31 mouse cellular contexts compared by ENCODE assay signal in genomic region chr13:47611439-47611838, GRCm38 (mm10).
"Had no signal": no experiment of that assay in that cellular context is flagged by ENCODE, and none has a peak within 500 bp of the region (broad histone marks: within the 10 kb centered on the region; RNA-seq: fewer than 3 reads in every experiment).

No protein-coding gene starts in this region.

- H3K4me1 ChIP-seq: limb, embryonic 10.5 days; limb, embryonic 12.5 days; limb, embryonic 13.5 days; limb, embryonic 15.5 days; liver, embryonic 12.5 days; liver, embryonic 13.5 days; liver, embryonic 15.5 days; lung, embryonic 15.5 days; megakaryocyte, embryonic 14.5 days had no signal

- H3K9me3 ChIP-seq: limb, embryonic 10.5 days; limb, embryonic 13.5 days; limb, embryonic 15.5 days; liver, embryonic 12.5 days; liver, embryonic 13.5 days; liver, embryonic 15.5 days; lung, embryonic 15.5 days; midbrain, embryonic 12.5 days; midbrain, embryonic 15.5 days; neural tube, embryonic 12.5 days had no signal

- ATAC-seq: liver, embryonic 12.5 days; liver, postnatal 0 days; lung, postnatal 0 days; midbrain, embryonic 13.5 days; midbrain, embryonic 15.5 days had no signal

- H3K4me3 ChIP-seq: limb, embryonic 10.5 days; limb, embryonic 12.5 days; limb, embryonic 13.5 days; limb, embryonic 15.5 days; liver, embryonic 12.5 days; liver, embryonic 13.5 days; liver, embryonic 15.5 days; lung, embryonic 15.5 days; megakaryocyte, embryonic 14.5 days; midbrain, embryonic 10.5 days; midbrain, embryonic 12.5 days; midbrain, embryonic 13.5 days; midbrain, embryonic 15.5 days; myocyte; neural tube, embryonic 12.5 days had no signal

- H3K4me2 ChIP-seq: limb, embryonic 12.5 days; limb, embryonic 13.5 days; limb, embryonic 15.5 days; liver, embryonic 11.5 days; liver, embryonic 12.5 days; liver, embryonic 13.5 days; liver, embryonic 15.5 days; lung, embryonic 14.5 days; lung, embryonic 15.5 days; midbrain, embryonic 11.5 days; midbrain, embryonic 12.5 days; midbrain, embryonic 13.5 days; midbrain, embryonic 15.5 days; neural tube, embryonic 12.5 days had no signal

- H3K36me3 ChIP-seq: limb, embryonic 10.5 days; limb, embryonic 12.5 days; limb, embryonic 13.5 days; limb, embryonic 15.5 days; liver, embryonic 12.5 days; liver, embryonic 13.5 days; liver, embryonic 15.5 days; lung, embryonic 15.5 days; midbrain, embryonic 10.5 days; midbrain, embryonic 12.5 days; midbrain, embryonic 13.5 days; midbrain, embryonic 15.5 days; neural tube, embryonic 12.5 days had no signal

- DNase-seq: left cerebral cortex, postnatal 4 days; liver; liver, embryonic 13.5 days; liver, postnatal 0 days; lung, adult 18-20 months; lung, adult 2 months; lung, embryonic 14.5 days; lung, postnatal 10 days; lung, postnatal 14 days; lung, postnatal 36 days; lung, postnatal 4 days; midbrain, embryonic 14.5 days had no signal

- H3K9ac ChIP-seq: limb, embryonic 12.5 days; limb, embryonic 13.5 days; limb, embryonic 15.5 days; liver, embryonic 12.5 days; liver, embryonic 13.5 days; liver, embryonic 14.5 days; liver, embryonic 15.5 days; liver, postnatal 0 days; lung, embryonic 14.5 days; lung, embryonic 15.5 days; midbrain, embryonic 12.5 days; midbrain, embryonic 13.5 days; midbrain, embryonic 15.5 days; neural tube, embryonic 12.5 days had no signal

- H3K27ac ChIP-seq: limb, embryonic 10.5 days; limb, embryonic 12.5 days; limb, embryonic 13.5 days; limb, embryonic 15.5 days; liver, embryonic 12.5 days; liver, embryonic 13.5 days; liver, embryonic 14.5 days; liver, embryonic 15.5 days; lung, embryonic 15.5 days; macrophage; midbrain, embryonic 10.5 days; midbrain, embryonic 12.5 days; midbrain, embryonic 13.5 days; midbrain, embryonic 15.5 days; neural tube, embryonic 12.5 days had no signal

- H3K27me3 ChIP-seq: limb, embryonic 15.5 days; liver, embryonic 12.5 days; liver, embryonic 13.5 days; liver, embryonic 15.5 days; lung, embryonic 15.5 days; megakaryocyte, embryonic 14.5 days; midbrain, embryonic 12.5 days; midbrain, embryonic 13.5 days; midbrain, embryonic 15.5 days; neural tube, embryonic 12.5 days had no signal
